Mouse (Mus musculus): ENCODE results near the gene Casq1. TPM values are rescaled to one million over a fixed set of nuclear protein-coding genes. Genes with fewer than 3 reads are reported as not detected.
"Not testable (repeated sequence)": the region's sequence is repeated elsewhere in the genome, so short reads cannot be mapped to it uniquely, and the experiment has no call there.

Gene Casq1
- polyA plus RNA-seq (2012; rRNA removed) = 2.6 and 3.9 TPM in 2 replicates

- no peak for TF ChIP-seq POLR2A (IDR thresholded peaks at IDR 0.05; ENCODE audit: borderline replicate concordance, extremely low read depth, insufficient read depth, insufficient read length, poor library complexity, severe bottlenecking)
- TF ChIP-seq CTCF (IDR thresholded peaks at IDR 0.05; ENCODE audit: borderline replicate concordance, extremely low read depth, insufficient read depth, insufficient read length) = no peak
- DNase-seq (ENCODE audit: low read depth) = no peak
Measured at GRCm38 (mm10) chr1:172219451-172220406, at the start of gene Casq1. Gene Casq1 (minus strand): TSS chr1:172219868.

GRCm38 (mm10) chr1:172261477-172262078 lies 41.9 kb upstream of the Casq1 start, which contains the start of gene Igsf8:
Gene Igsf8 (plus strand): TSS chr1:172261641.
- TF ChIP-seq POLR2A (IDR thresholded peaks at IDR 0.05; ENCODE audit: borderline replicate concordance, extremely low read depth, insufficient read depth, insufficient read length, poor library complexity, severe bottlenecking) (no peak), CTCF (IDR thresholded peaks at IDR 0.05; ENCODE audit: borderline replicate concordance, extremely low read depth, insufficient read depth, insufficient read length) (no peak)
- DNase-seq (ENCODE audit: low read depth) = peak; percentile 73

GRCm38 (mm10) chr1:172258314-172258713 lies 38.6 kb upstream of the Casq1 start, which contains the start of gene Atp1a4:
Gene Atp1a4 (minus strand): TSS chr1:172258414.
- no peak for TF ChIP-seq CTCF (IDR thresholded peaks at IDR 0.05; ENCODE audit: borderline replicate concordance, extremely low read depth, insufficient read depth, insufficient read length)
- TF ChIP-seq POLR2A (IDR thresholded peaks at IDR 0.05; ENCODE audit: borderline replicate concordance, extremely low read depth, insufficient read depth, insufficient read length, poor library complexity, severe bottlenecking) = no peak
- DNase-seq (ENCODE audit: low read depth) = no peak

- peak; percentile 64 for DNase-seq (ENCODE audit: low read depth)
- TF ChIP-seq POLR2A (IDR thresholded peaks at IDR 0.05; ENCODE audit: borderline replicate concordance, extremely low read depth, insufficient read depth, insufficient read length, poor library complexity, severe bottlenecking) (no peak), CTCF (IDR thresholded peaks at IDR 0.05; ENCODE audit: borderline replicate concordance, extremely low read depth, insufficient read depth, insufficient read length) (peak; percentile 68)
Measured at GRCm38 (mm10) chr1:172247679-172248078, 28.0 kb upstream of the Casq1 start.

GRCm38 (mm10) chr1:172247216-172247615 lies 27.5 kb upstream of the Casq1 start:
- TF ChIP-seq CTCF (IDR thresholded peaks at IDR 0.05; ENCODE audit: borderline replicate concordance, extremely low read depth, insufficient read depth, insufficient read length) = no peak
- no peak for TF ChIP-seq POLR2A (IDR thresholded peaks at IDR 0.05; ENCODE audit: borderline replicate concordance, extremely low read depth, insufficient read depth, insufficient read length, poor library complexity, severe bottlenecking)
- no peak for DNase-seq (ENCODE audit: low read depth)

- not testable (repeated sequence) for DNase-seq (ENCODE audit: low read depth)
Measured at GRCm38 (mm10) chr1:172244645-172245044, 25.0 kb upstream of the Casq1 start.

- no peak for TF ChIP-seq POLR2A (IDR thresholded peaks at IDR 0.05; ENCODE audit: borderline replicate concordance, extremely low read depth, insufficient read depth, insufficient read length, poor library complexity, severe bottlenecking)
- TF ChIP-seq CTCF (IDR thresholded peaks at IDR 0.05; ENCODE audit: borderline replicate concordance, extremely low read depth, insufficient read depth, insufficient read length) = peak; percentile 19; the same call in 1 of the 2 replicates
- DNase-seq (ENCODE audit: low read depth) = peak; percentile 51
Measured at GRCm38 (mm10) chr1:172243547-172244205, 24.0 kb upstream of the Casq1 start.

- TF ChIP-seq POLR2A (IDR thresholded peaks at IDR 0.05; ENCODE audit: borderline replicate concordance, extremely low read depth, insufficient read depth, insufficient read length, poor library complexity, severe bottlenecking) = no peak
- no peak for TF ChIP-seq CTCF (IDR thresholded peaks at IDR 0.05; ENCODE audit: borderline replicate concordance, extremely low read depth, insufficient read depth, insufficient read length)
- peak; percentile 94 for DNase-seq (ENCODE audit: low read depth)
Measured at GRCm38 (mm10) chr1:172242401-172242800, 22.7 kb upstream of the Casq1 start.

GRCm38 (mm10) chr1:172240945-172241708 lies 21.5 kb upstream of the Casq1 start:
- TF ChIP-seq POLR2A (IDR thresholded peaks at IDR 0.05; ENCODE audit: borderline replicate concordance, extremely low read depth, insufficient read depth, insufficient read length, poor library complexity, severe bottlenecking) (no peak), CTCF (IDR thresholded peaks at IDR 0.05; ENCODE audit: borderline replicate concordance, extremely low read depth, insufficient read depth, insufficient read length) (no peak)
- DNase-seq (ENCODE audit: low read depth) = no peak

- TF ChIP-seq CTCF (IDR thresholded peaks at IDR 0.05; ENCODE audit: borderline replicate concordance, extremely low read depth, insufficient read depth, insufficient read length) = no peak
- no peak for TF ChIP-seq POLR2A (IDR thresholded peaks at IDR 0.05; ENCODE audit: borderline replicate concordance, extremely low read depth, insufficient read depth, insufficient read length, poor library complexity, severe bottlenecking)
- DNase-seq (ENCODE audit: low read depth) = no peak
Measured at GRCm38 (mm10) chr1:172229215-172229614, 9.5 kb upstream of the Casq1 start.
